Mouse (Mus musculus): ENCODE results near the gene Sdk2. TPM values are rescaled to one million over a fixed set of nuclear protein-coding genes. Genes with fewer than 3 reads are reported as not detected.

Gene Sdk2
- polyA plus RNA-seq, 1 experiment from 2014 or later: 6.5 TPM

DNA sequence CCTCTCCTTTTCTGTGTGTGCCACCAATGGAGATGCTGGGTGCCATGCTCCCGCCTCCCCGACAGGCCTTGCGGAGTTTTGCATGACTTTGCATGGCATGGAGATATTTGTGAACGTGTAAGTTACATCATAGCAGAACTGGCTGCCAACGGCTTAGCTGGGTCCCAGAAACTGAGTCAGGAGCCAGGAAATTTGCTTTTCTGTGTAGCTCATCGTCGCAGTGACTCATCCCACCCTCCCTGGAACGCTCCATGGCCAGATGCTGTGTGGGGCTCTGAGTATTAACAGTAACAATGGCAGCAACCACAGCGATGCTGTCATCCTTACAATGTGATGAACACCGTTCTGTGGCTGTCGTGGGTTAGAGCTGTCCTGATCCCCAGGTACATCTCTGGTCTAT lies 139.6 kb downstream of the Sdk2 start:
- H3K9ac ChIP-seq: no peak overlapping the region
- 69% methylated on average over 11 of the region's 11 CpGs for WGBS
- no peak for ATAC-seq (ENCODE audit: insufficient number of reproducible peaks, low FRiP score, low TSS enrichment, low read depth)

DNA sequence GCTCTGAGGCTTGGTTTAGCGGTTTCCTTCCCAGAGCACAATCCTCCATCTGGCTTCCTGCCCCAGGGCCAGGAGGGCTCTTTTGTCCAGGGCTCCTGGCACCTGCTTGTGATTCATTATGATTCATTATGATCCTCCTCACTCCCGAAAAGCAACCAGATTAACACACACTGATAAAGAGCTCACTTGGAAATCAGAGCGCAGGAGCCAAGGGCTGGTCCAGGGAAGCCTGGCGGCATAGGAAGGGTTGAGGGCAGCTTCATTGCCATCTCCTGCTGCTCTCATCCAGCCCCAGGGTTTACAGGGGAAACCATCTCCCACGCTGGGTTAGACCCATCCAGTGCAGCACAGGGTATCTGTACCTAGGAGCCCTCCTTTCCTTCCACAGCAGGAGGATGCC lies 143.7 kb downstream of the Sdk2 start:
- WGBS: 67% methylated on average over 5 of the region's 5 CpGs
- no peak overlapping the region for H3K27ac ChIP-seq
- no peak for ATAC-seq (ENCODE audit: insufficient number of reproducible peaks, low FRiP score, low TSS enrichment, low read depth)
- no peaks in the 10 kb centered on the region for H3K9me3 ChIP-seq
- H3K9ac ChIP-seq: no peak overlapping the region
- no peaks in the 10 kb centered on the region; the same call in 1 of the 2 replicates for H3K36me3 ChIP-seq
- no peak overlapping the region for H3K4me2 ChIP-seq
- H3K4me3 ChIP-seq: no peak overlapping the region
- peaks cover 12% of the 10 kb centered on the region for H3K4me1 ChIP-seq
- no peaks in the 10 kb centered on the region for H3K27me3 ChIP-seq

More for the DNA sequence above, 139.6 kb downstream of the Sdk2 start:
- no peaks in the 10 kb centered on the region for H3K27me3 ChIP-seq
- H3K4me3 ChIP-seq: no peak overlapping the region
- H3K9me3 ChIP-seq: no peaks in the 10 kb centered on the region
- no peak overlapping the region for H3K4me2 ChIP-seq
- H3K27ac ChIP-seq: no peak overlapping the region
- no peaks in the 10 kb centered on the region; the same call in 1 of the 2 replicates for H3K36me3 ChIP-seq
- H3K4me1 ChIP-seq: peaks cover 30% of the 10 kb centered on the region

DNA sequence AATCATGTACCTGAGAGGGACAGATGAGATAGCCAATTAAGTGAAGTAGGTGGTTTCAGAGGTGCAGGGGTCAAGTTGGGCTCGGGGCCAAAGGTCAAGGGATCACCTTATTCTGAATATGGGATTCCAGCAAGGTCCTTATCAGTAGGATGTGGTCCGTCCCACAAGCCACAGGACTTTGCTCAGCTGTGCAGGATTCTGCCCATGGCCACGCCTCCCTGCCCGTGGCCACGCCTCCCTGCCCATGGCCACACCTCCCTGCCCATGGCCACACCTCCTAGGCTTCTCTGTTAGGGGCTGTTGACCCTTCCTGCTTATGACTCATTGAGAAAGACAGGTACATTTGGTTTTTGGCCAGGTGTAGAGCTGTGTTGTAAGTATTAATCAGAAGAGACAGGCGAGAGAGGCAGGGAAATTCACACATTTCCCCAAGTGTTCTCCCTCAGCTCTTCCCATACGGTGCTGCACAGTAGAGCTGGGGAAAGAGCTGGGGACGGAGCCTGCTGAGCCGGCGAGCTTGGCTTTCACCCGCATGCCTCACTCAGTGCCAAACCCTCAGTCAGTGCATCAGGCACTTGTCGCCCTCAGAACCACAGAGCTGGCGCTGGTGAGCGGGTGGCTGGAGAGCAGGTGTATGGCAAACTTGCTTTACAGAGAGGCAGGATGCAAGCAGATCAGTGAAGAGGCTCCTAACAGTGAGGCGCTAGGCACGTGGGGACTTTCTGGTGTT lies 163.6 kb downstream of the Sdk2 start:
- Histone ChIP-seq H3K9ac (no peak overlapping the region), H3K9me3 (no peaks in the 10 kb centered on the region), H3K4me1 (no peaks in the 10 kb centered on the region), H3K4me3 (no peak overlapping the region), H3K36me3 (no peaks in the 10 kb centered on the region; the same call in 1 of the 2 replicates), H3K27ac (no peak overlapping the region), H3K4me2 (no peak overlapping the region), H3K27me3 (no peaks in the 10 kb centered on the region)
- 79% methylated on average over 16 of the region's 16 CpGs for WGBS
- ATAC-seq (ENCODE audit: insufficient number of reproducible peaks, low FRiP score, low TSS enrichment, low read depth): no peak

DNA sequence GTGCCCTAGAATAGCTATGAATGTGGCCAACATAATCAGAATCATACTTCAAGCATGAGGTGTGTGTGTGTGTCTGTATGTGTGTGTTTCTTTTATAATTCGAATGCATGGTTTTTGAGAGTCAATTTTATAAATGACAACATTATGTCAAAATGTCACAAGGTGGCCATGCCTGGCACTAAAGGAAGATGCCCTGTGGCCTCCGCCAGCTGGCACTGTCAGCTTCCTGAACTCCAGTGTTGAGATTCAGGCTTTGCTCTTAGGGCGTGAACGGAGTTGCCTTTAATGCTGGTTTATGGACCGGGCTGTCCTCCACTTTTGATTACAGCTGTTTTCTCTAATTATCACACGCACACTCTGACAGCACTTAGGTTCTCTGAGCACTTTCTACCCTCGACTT lies 164.9 kb downstream of the Sdk2 start:
- WGBS: 67% methylated on average over 7 of the region's 7 CpGs

DNA sequence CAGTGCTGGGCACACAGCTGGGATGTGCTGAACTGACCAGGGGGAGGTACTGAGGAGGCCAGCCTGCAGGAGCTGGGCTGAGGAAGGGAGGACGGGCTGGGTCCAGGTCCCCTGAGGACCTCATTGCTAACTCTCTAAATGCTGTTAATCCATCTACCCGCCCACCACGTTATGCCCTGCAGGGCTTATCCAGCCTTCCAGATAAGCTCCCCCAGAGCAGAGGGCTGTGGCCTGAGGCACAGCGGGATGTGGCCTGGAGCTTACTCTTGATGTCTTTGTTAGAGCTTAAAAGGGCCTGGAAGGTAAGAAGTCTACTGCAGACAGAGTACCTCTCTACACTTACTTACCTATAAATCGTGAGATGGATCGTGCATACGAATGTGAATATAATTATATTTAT lies 168.2 kb downstream of the Sdk2 start:
- Histone ChIP-seq H3K9ac (no peak overlapping the region), H3K4me1 (peaks cover 6% of the 10 kb centered on the region), H3K27ac (no peak overlapping the region), H3K9me3 (no peaks in the 10 kb centered on the region), H3K4me2 (no peak overlapping the region), H3K4me3 (no peak overlapping the region), H3K27me3 (no peaks in the 10 kb centered on the region), H3K36me3 (no peaks in the 10 kb centered on the region; the same call in 1 of the 2 replicates)
- WGBS: 51% methylated on average over 7 of the region's 7 CpGs
- ATAC-seq (ENCODE audit: insufficient number of reproducible peaks, low FRiP score, low TSS enrichment, low read depth): no peak

More for the DNA sequence above, 164.9 kb downstream of the Sdk2 start:
- no peak overlapping the region for H3K27ac ChIP-seq
- no peak overlapping the region for H3K9ac ChIP-seq
- H3K4me2 ChIP-seq: no peak overlapping the region
- no peak overlapping the region for H3K4me3 ChIP-seq
- no peak for ATAC-seq (ENCODE audit: insufficient number of reproducible peaks, low FRiP score, low TSS enrichment, low read depth)
- no peaks in the 10 kb centered on the region for H3K9me3 ChIP-seq
- H3K36me3 ChIP-seq: no peaks in the 10 kb centered on the region; the same call in 1 of the 2 replicates
- H3K4me1 ChIP-seq: no peaks in the 10 kb centered on the region
- H3K27me3 ChIP-seq: no peaks in the 10 kb centered on the region

DNA sequence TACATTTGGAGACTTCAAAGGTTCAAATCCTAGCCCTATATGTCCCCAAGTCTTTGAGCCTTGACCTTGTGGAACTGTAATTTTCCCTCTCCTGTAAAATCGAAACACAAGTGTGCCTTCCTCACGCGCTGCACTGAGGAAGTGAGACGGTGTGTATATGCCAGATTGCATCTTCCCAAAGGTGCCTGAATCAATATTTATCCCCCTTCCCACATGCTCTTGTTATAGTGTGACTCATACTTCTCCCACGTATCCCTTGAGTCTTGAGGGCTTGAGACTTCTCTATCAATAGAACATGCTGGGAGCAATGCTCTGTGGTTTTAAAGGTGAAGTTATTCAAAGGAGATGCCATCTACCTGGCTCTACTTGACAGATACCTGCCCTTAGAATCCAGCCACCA lies 170.8 kb downstream of the Sdk2 start:
- 89% methylated on average over 5 of the region's 5 CpGs for WGBS
- no peak for ATAC-seq (ENCODE audit: insufficient number of reproducible peaks, low FRiP score, low TSS enrichment, low read depth)
- no peaks in the 10 kb centered on the region for H3K27me3 ChIP-seq
- no peak overlapping the region for H3K4me2 ChIP-seq
- no peaks in the 10 kb centered on the region for H3K36me3 ChIP-seq
- no peaks in the 10 kb centered on the region for H3K9me3 ChIP-seq
- H3K27ac ChIP-seq: no peak overlapping the region
- peaks cover 26% of the 10 kb centered on the region for H3K4me1 ChIP-seq
- no peak overlapping the region for H3K4me3 ChIP-seq
- H3K9ac ChIP-seq: no peak overlapping the region

DNA sequence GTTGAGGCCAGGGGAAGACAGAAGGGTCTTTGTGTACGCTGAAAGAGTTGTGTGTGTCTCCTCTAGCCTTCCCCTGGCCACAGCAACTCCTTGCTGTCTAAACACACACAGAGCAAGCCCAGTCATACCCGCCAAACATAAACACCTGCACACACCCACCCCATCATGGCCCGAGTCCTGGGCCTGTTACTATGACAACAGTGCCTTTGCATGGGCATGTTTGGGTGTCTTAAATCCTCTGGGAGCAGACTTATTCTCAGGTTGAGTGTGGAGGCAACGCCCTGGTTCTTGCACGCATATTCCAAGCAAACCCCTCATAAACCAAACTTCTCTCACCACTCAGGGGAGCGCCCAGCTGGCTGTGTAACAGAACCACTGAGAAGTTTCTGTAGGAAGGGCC lies 173.9 kb downstream of the Sdk2 start:
- no peak overlapping the region for H3K9ac ChIP-seq
- H3K4me2 ChIP-seq: no peak overlapping the region
- no peaks in the 10 kb centered on the region for H3K27me3 ChIP-seq
- H3K4me1 ChIP-seq: peaks cover 26% of the 10 kb centered on the region
- WGBS: 43% methylated on average over 6 of the region's 6 CpGs
- no peaks in the 10 kb centered on the region for H3K9me3 ChIP-seq
- peak; percentile 83 for ATAC-seq (ENCODE audit: insufficient number of reproducible peaks, low FRiP score, low TSS enrichment, low read depth)
- no peaks in the 10 kb centered on the region for H3K36me3 ChIP-seq
- H3K27ac ChIP-seq: peak overlapping the region; percentile 83
- no peak overlapping the region for H3K4me3 ChIP-seq

DNA sequence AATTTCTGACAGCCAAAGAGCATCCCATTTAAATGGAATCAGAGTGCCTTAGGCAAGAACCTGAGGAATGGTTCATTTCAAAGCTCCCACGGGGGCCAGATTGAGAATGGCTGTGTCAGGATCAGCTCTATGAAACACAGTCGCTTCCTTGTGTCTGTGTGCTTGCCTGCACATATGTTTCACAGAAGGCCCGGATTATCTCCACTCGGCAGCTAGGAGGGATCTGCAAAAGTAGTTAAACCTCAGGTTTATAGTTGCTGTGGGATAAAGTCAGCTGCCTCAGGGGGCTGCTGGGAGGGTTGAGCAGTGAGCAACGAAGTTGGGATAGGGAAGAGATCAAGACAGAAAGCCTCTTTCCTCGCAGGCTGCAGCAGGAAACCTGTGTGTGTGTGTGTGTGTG lies 174.8 kb downstream of the Sdk2 start:
- H3K4me1 ChIP-seq: peaks cover 26% of the 10 kb centered on the region
- H3K36me3 ChIP-seq: no peaks in the 10 kb centered on the region
- no peaks in the 10 kb centered on the region for H3K9me3 ChIP-seq
- no peak overlapping the region for H3K4me3 ChIP-seq
- H3K27ac ChIP-seq: peak overlapping the region; percentile 83
- ATAC-seq (ENCODE audit: insufficient number of reproducible peaks, low FRiP score, low TSS enrichment, low read depth): 0 out of 2 replicates have a peak, but pooled peaks have one; percentile 15
- WGBS: 14% methylated on average over 6 of the region's 6 CpGs
- no peaks in the 10 kb centered on the region for H3K27me3 ChIP-seq
- no peak overlapping the region for H3K9ac ChIP-seq
- no peak overlapping the region for H3K4me2 ChIP-seq

DNA sequence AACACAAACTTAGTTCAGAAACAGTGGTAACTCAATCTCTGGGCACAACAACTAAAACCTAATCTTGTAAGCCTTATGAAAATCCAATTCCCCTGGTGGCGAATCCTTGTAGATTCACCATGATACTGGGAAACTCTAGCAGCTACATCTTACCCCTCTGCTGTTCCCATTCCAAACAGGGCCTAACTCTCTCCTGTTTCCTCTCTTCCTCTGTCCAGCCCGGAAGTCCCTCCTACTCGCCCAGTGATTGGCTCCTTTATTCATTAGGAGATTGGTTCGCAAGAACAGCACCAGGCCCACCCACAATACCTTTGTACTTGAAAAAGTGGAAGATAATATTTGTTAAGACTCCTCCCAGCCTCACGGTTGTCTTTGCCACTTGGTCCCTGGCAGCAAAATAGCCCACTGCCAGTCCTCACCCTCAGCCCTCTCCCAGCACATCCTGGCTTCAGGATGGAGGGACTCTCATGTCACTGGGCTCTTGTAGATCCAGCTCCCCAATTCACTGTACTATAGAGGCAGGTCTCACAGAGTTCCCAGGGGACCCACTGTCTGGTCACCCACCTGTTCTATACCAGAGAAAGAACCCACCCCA lies 178.6 kb downstream of the Sdk2 start:
- WGBS: 84% methylated on average over 5 of the region's 5 CpGs

DNA sequence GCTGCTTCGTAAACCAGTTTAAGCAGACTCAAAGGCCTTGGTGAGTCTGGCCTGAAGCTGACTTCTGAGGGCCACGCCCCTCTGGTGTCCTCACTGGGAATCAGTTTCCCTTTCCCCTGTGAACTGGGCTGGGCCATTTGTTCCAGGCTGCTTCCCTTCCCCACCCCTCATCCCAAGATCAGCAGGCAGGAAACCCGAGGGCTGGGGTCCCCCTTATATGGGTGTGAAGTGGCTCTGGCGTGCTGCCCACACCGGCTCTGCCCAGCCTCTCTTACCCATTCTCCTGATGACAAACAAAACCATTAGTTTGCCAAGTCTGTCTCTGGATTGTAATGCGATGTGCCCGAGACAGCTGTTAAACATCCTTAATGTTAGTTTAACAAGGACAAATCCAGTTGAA lies 180.5 kb downstream of the Sdk2 start:
- Histone ChIP-seq H3K4me1 (peaks cover 4% of the 10 kb centered on the region; the same call in 1 of the 2 replicates), H3K4me3 (no peak overlapping the region), H3K27ac (no peak overlapping the region), H3K36me3 (peaks cover under 1% of the 10 kb centered on the region; the same call in 1 of the 2 replicates), H3K9ac (no peak overlapping the region), H3K9me3 (no peaks in the 10 kb centered on the region), H3K4me2 (no peak overlapping the region), H3K27me3 (no peaks in the 10 kb centered on the region)
- WGBS: 62% methylated on average over 7 of the region's 7 CpGs
- ATAC-seq (ENCODE audit: insufficient number of reproducible peaks, low FRiP score, low TSS enrichment, low read depth): no peak

More for the DNA sequence above, 178.6 kb downstream of the Sdk2 start:
- Histone ChIP-seq H3K4me2 (no peak overlapping the region), H3K9ac (no peak overlapping the region), H3K36me3 (no peaks in the 10 kb centered on the region), H3K4me3 (no peak overlapping the region), H3K9me3 (no peaks in the 10 kb centered on the region), H3K4me1 (peaks cover 20% of the 10 kb centered on the region), H3K27me3 (no peaks in the 10 kb centered on the region), H3K27ac (no peak overlapping the region)
- no peak for ATAC-seq (ENCODE audit: insufficient number of reproducible peaks, low FRiP score, low TSS enrichment, low read depth)

DNA sequence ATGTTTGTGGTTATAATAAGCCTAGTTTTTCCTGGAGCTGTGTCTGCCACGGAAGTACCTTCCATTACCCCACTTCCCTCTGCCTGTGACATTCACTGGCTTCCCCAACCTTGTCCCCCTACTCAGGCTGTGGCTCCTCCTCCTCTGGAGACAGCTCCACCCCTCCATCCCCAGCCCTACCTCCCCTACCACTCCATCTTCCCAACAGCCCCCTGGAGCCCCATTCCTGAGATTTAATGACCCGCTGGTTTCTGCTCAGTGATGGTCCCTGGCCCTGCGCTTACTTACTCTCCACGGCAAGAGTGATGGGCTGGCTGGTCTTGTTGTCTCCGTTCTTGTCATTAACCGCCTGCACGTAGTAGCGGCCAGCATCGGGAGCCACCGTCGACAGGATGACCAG lies 181.9 kb downstream of the Sdk2 start:
- no peak overlapping the region for H3K27ac ChIP-seq
- H3K27me3 ChIP-seq: no peaks in the 10 kb centered on the region
- peaks cover 4% of the 10 kb centered on the region; the same call in 1 of the 2 replicates for H3K36me3 ChIP-seq
- H3K4me1 ChIP-seq: peaks cover 4% of the 10 kb centered on the region; the same call in 1 of the 2 replicates
- ATAC-seq (ENCODE audit: insufficient number of reproducible peaks, low FRiP score, low TSS enrichment, low read depth): no peak
- no peak overlapping the region for H3K4me2 ChIP-seq
- no peaks in the 10 kb centered on the region for H3K9me3 ChIP-seq
- 57% methylated on average over 11 of the region's 11 CpGs for WGBS
- H3K9ac ChIP-seq: no peak overlapping the region
- H3K4me3 ChIP-seq: no peak overlapping the region

DNA sequence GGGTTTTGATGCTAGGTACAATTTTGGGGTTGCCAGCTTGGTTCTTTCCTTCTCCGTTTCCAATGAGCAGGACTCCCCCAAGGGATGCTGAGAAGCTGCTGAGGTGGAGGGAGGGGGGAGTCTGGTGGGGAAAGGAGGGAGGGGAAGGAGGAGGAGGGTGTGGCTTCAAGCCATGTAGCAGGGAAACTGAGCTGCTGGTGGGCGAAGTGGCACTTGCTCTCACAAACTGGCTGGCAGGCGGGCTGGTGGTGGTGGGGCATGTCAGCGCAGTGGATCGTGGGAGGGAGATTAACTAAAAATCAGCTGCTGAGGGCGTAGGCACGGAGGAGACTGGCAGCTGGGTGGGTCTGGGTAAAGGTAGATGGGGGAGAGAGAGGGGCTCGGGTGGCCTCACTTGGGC lies 183.8 kb downstream of the Sdk2 start:
- Histone ChIP-seq H3K9ac (no peak overlapping the region), H3K4me3 (no peak overlapping the region), H3K27me3 (no peaks in the 10 kb centered on the region), H3K9me3 (no peaks in the 10 kb centered on the region), H3K27ac (no peak overlapping the region), H3K4me2 (no peak overlapping the region), H3K36me3 (peaks cover 4% of the 10 kb centered on the region; the same call in 1 of the 2 replicates), H3K4me1 (peaks cover 4% of the 10 kb centered on the region; the same call in 1 of the 2 replicates)
- 66% methylated on average over 8 of the region's 8 CpGs for WGBS
- ATAC-seq (ENCODE audit: insufficient number of reproducible peaks, low FRiP score, low TSS enrichment, low read depth): no peak
